Mouse (Mus musculus): ENCODE results near the gene Ttc7. TPM values are rescaled to one million over a fixed set of nuclear protein-coding genes. Genes with fewer than 3 reads are reported as not detected.
"Not testable (repeated sequence)": the region's sequence is repeated elsewhere in the genome, so short reads cannot be mapped to it uniquely, and the experiment has no call there.

The Ttc7 gene
- polyA plus RNA-seq, 1 experiment from 2014 or later, result 2.3 TPM

DNA sequence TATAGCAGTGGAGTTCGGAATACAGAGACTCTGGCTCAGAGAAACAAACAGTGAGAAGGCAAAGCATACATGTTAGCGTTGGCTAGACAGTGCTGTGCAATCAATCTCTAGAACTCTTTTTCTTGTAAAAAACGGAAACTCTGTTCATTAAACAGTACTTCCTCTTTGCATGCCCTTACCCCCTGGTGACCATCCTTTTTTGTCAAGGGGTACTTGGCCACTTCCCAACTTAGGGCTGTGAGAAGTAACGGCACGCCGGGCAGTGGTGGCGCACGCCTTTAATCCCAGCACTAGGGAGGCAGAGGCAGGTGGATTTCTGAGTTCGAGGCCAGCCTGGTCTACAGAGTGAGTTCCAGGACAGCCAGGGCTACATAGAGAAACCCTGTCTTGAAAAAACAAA lies 18.9 kb downstream of the Ttc7 start:
- H3K27me3 ChIP-seq (ENCODE audit: control insufficient read depth, insufficient read depth, low read length); H3K36me3 ChIP-seq (replicated peaks; ENCODE audit: control insufficient read depth, insufficient read depth, low read depth, low read length); H3K27ac ChIP-seq (replicated peaks; ENCODE audit: low read depth, low read length); H3K9me3 ChIP-seq (replicated peaks; ENCODE audit: control insufficient read depth, low read length); DNase-seq (ENCODE audit: low spot score); H3K4me3 ChIP-seq (ENCODE audit: low read depth, low read length); H3K9ac ChIP-seq (replicated peaks; ENCODE audit: low read length); ATAC-seq (replicated peaks; ENCODE audit: insufficient number of reproducible peaks, low FRiP score, low TSS enrichment, low read depth); H3K4me2 ChIP-seq (ENCODE audit: low read depth, low read length); H3K4me1 ChIP-seq (ENCODE audit: control insufficient read depth, insufficient read depth, low read length): not testable (repeated sequence)
- 89% methylated on average over 9 of the region's 9 CpGs for WGBS

DNA sequence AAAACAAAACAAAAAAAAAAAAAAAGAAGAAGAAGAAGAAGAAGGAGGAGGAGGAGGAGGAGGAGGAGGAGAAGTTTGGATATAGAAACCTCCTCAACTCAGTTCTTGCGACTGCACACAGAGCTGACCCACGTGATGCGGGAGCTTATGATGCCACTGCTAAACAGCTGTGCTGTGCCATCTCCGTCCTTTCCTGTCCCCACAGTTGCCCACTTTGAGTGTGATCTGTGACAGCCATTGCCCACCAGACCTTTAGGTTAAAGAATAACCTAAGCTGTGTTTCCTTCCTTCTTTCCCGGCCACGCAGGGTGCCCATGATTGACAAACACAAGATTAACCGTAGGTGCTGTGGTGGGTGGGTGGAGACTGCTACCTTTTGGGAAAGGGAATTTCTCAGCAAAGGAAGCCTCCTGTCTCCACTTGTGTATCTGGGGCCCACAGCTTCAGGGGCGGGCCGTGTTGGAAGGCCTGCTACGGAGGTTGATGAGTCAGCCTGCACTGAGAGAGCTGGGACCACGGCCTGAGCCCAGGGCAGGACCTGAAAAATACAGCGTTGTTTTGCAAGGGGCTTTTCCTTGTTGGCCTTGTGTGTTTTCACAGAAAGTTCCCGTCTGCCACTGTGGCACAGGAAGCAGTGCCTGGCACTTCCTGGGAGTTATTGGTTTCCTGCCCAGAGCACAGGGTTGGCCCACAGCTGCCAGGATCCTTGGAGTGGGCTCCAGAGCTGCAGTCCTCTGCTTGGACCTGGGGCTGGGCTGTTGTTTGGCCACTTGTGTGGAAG lies 19.5 kb downstream of the Ttc7 start:
- Histone ChIP-seq H3K9me3 (replicated peaks; ENCODE audit: control insufficient read depth, low read length) (no peaks in the 10 kb centered on the region), H3K9ac (replicated peaks; ENCODE audit: low read length) (no peak overlapping the region), H3K27me3 (ENCODE audit: control insufficient read depth, insufficient read depth, low read length) (no peaks in the 10 kb centered on the region), H3K4me1 (ENCODE audit: control insufficient read depth, insufficient read depth, low read length) (no peaks in the 10 kb centered on the region), H3K4me2 (ENCODE audit: low read depth, low read length) (no peak overlapping the region), H3K27ac (replicated peaks; ENCODE audit: low read depth, low read length) (no peak overlapping the region), H3K4me3 (ENCODE audit: low read depth, low read length) (no peak overlapping the region), H3K36me3 (replicated peaks; ENCODE audit: control insufficient read depth, insufficient read depth, low read depth, low read length) (no peaks in the 10 kb centered on the region)
- DNase-seq (ENCODE audit: low spot score), result no peak
- ATAC-seq (replicated peaks; ENCODE audit: insufficient number of reproducible peaks, low FRiP score, low TSS enrichment, low read depth), result no peak
- 71% methylated on average over 13 of the region's 13 CpGs for WGBS

DNA sequence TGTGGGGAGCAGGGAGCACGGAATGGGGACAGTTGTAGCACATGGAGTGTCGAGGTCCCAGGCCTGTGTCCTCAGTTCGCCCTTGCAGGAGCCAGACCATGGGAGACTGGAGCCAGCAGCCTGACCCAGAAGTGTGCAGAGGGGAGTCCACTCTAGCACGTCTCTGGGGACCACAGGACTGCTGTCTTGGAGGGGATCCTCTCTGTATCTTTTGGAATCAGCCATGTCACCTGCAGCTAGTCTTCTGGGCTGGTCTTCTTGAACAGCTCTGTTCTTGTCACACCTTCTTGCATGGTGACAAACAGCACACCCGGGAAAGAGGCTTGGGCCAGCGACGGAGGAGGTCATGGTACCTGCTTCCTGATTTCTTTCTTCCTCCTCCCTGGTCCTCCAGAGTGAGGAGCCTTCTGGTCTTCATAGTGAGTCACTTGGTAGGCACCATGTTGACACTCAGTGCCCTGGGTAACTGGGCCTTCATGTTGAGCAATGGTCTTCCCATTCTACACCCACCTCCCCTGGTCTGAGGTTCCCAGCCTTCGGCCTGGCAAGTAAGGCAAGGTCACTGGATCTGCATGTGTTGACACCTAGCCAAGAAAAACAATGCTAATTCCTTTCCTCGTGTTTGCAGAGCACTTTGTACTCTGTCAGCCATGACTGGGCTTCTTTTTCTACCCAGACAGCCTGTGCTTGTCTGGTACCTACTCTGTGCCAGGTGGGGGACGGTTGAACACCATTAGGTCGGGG lies 21.6 kb downstream of the Ttc7 start:
- no peak overlapping the region for H3K27ac ChIP-seq (replicated peaks; ENCODE audit: low read depth, low read length)
- no peaks in the 10 kb centered on the region for H3K36me3 ChIP-seq (replicated peaks; ENCODE audit: control insufficient read depth, insufficient read depth, low read depth, low read length)
- H3K9me3 ChIP-seq (replicated peaks; ENCODE audit: control insufficient read depth, low read length), result no peaks in the 10 kb centered on the region
- no peaks in the 10 kb centered on the region for H3K4me1 ChIP-seq (ENCODE audit: control insufficient read depth, insufficient read depth, low read length)
- 79% methylated on average over 11 of the region's 11 CpGs for WGBS
- ATAC-seq (replicated peaks; ENCODE audit: insufficient number of reproducible peaks, low FRiP score, low TSS enrichment, low read depth), result no peak
- no peak for DNase-seq (ENCODE audit: low spot score)
- H3K27me3 ChIP-seq (ENCODE audit: control insufficient read depth, insufficient read depth, low read length), result no peaks in the 10 kb centered on the region
- no peak overlapping the region for H3K9ac ChIP-seq (replicated peaks; ENCODE audit: low read length)
- no peak overlapping the region for H3K4me3 ChIP-seq (ENCODE audit: low read depth, low read length)
- no peak overlapping the region for H3K4me2 ChIP-seq (ENCODE audit: low read depth, low read length)

DNA sequence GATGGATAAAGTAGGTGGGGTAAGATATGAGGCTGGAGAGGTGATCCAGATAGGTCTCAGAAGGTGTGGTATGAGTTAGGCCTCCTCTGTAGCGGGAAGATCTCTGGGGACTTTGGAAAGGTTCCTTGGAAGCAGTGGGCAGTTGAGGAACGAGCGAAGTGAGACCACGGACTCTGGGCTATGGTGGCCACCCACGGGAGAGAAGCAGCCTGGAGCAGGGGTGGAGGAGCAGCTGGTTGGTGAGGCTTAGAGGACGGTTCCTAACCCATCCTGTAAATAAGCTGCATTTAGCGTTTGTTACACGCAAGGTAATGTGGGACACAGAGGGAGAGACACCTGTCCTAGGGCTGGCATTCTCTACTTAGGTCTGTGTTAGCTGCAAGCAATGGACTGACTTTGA lies 22.4 kb downstream of the Ttc7 start:
- H3K4me3 ChIP-seq (ENCODE audit: low read depth, low read length), result no peak overlapping the region
- H3K27me3 ChIP-seq (ENCODE audit: control insufficient read depth, insufficient read depth, low read length), result no peaks in the 10 kb centered on the region
- 89% methylated on average over 8 of the region's 8 CpGs for WGBS
- ATAC-seq (replicated peaks; ENCODE audit: insufficient number of reproducible peaks, low FRiP score, low TSS enrichment, low read depth) (no peak), DNase-seq (ENCODE audit: low spot score) (no peak)
- no peak overlapping the region for H3K4me2 ChIP-seq (ENCODE audit: low read depth, low read length)
- H3K36me3 ChIP-seq (replicated peaks; ENCODE audit: control insufficient read depth, insufficient read depth, low read depth, low read length), result no peaks in the 10 kb centered on the region
- H3K4me1 ChIP-seq (ENCODE audit: control insufficient read depth, insufficient read depth, low read length), result no peaks in the 10 kb centered on the region
- no peak overlapping the region for H3K27ac ChIP-seq (replicated peaks; ENCODE audit: low read depth, low read length)
- H3K9ac ChIP-seq (replicated peaks; ENCODE audit: low read length), result no peak overlapping the region
- no peaks in the 10 kb centered on the region for H3K9me3 ChIP-seq (replicated peaks; ENCODE audit: control insufficient read depth, low read length)

DNA sequence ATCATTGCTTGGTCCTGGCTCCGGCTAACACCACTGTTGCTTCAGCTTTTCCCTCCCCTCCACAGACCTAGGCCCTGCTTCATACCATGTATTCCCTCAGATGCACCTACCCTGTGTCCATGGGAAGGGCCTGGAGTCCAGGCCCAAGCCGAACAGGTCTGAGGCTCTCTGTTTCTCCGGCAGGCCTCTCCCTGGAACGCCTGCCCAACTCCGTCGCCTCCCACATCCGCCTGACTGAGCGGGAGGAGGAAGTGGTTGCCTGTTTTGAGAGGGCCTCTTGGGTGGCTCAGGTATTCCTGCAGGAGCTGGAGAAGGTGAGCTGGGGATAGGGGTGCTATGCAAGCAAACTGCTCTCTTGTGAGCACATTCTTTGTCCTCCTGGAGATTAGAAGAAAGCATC lies 24.1 kb downstream of the Ttc7 start:
- Histone ChIP-seq H3K27ac (replicated peaks; ENCODE audit: low read depth, low read length) (no peak overlapping the region), H3K9ac (replicated peaks; ENCODE audit: low read length) (no peak overlapping the region), H3K4me2 (ENCODE audit: low read depth, low read length) (no peak overlapping the region), H3K9me3 (replicated peaks; ENCODE audit: control insufficient read depth, low read length) (no peaks in the 10 kb centered on the region), H3K4me3 (ENCODE audit: low read depth, low read length) (no peak overlapping the region), H3K36me3 (replicated peaks; ENCODE audit: control insufficient read depth, insufficient read depth, low read depth, low read length) (no peaks in the 10 kb centered on the region), H3K4me1 (ENCODE audit: control insufficient read depth, insufficient read depth, low read length) (no peaks in the 10 kb centered on the region), H3K27me3 (ENCODE audit: control insufficient read depth, insufficient read depth, low read length) (no peaks in the 10 kb centered on the region)
- DNase-seq (ENCODE audit: low spot score) (no peak), ATAC-seq (replicated peaks; ENCODE audit: insufficient number of reproducible peaks, low FRiP score, low TSS enrichment, low read depth) (no peak)
- WGBS, result 72% methylated on average over 8 of the region's 8 CpGs

DNA sequence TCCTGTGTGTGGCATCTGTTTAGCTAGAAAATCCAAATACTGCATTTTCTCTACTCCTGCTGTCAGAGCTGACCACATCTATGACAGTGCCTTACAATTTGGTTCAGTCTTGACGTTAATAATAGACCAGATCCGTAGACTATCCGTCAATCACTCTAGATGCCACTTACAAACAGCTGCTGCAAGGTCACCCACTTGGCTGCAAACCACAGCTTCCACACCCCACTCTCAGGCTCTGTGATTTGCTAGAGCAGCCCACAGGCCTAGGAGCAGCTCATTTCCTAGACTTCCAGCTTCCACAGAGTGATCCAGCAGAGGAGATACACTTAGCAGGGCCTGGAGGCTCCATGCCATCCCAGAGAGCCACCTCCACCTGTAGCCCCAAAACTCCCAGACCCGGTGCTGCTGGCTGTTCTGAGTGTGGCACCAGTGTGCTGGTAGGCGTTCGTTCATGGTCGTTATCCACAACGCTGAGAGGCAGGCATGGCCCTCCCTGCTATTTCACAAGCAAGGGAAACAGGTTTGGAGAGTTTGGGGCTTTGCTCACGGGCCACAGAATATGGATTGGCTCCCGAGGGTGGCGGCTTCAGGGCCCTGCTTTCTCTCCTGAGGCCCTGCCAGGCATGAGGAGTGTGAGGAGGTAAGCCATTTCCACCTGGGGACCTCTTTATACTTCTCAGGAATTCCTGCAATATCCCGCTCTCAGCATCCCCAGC lies 26.5 kb downstream of the Ttc7 start:
- DNase-seq (ENCODE audit: low spot score) (no peak), ATAC-seq (replicated peaks; ENCODE audit: insufficient number of reproducible peaks, low FRiP score, low TSS enrichment, low read depth) (no peak)
- Histone ChIP-seq H3K9ac (replicated peaks; ENCODE audit: low read length) (no peak overlapping the region), H3K4me2 (ENCODE audit: low read depth, low read length) (no peak overlapping the region), H3K4me3 (ENCODE audit: low read depth, low read length) (no peak overlapping the region), H3K36me3 (replicated peaks; ENCODE audit: control insufficient read depth, insufficient read depth, low read depth, low read length) (no peaks in the 10 kb centered on the region), H3K4me1 (ENCODE audit: control insufficient read depth, insufficient read depth, low read length) (no peaks in the 10 kb centered on the region; the same call in 1 of the 2 replicates), H3K27me3 (ENCODE audit: control insufficient read depth, insufficient read depth, low read length) (no peaks in the 10 kb centered on the region), H3K9me3 (replicated peaks; ENCODE audit: control insufficient read depth, low read length) (no peaks in the 10 kb centered on the region), H3K27ac (replicated peaks; ENCODE audit: low read depth, low read length) (no peak overlapping the region)
- WGBS, result 85% methylated on average over 12 of the region's 12 CpGs

DNA sequence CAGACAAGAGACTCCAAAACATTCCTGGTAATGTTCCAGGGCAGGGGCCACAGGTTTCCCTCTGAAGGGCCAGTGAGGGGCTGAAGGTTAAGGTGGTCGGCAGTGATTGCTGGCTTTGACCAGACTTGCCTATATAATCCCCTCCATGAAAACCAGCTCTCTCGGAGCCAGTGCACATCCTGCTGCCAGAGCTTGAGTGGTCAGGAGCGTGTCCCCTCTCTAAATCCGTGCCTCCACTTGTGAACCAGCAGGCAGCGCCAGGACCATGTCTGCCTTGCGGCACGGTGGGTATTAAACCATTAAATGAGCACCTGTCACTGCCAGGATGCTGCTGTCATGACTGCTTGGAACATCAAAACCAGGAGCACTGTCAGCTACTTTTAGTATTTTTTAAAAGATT lies 27.8 kb downstream of the Ttc7 start:
- ATAC-seq (replicated peaks; ENCODE audit: insufficient number of reproducible peaks, low FRiP score, low TSS enrichment, low read depth) (no peak), DNase-seq (ENCODE audit: low spot score) (no peak)
- Histone ChIP-seq H3K9me3 (replicated peaks; ENCODE audit: control insufficient read depth, low read length) (no peaks in the 10 kb centered on the region), H3K4me2 (ENCODE audit: low read depth, low read length) (no peak overlapping the region), H3K36me3 (replicated peaks; ENCODE audit: control insufficient read depth, insufficient read depth, low read depth, low read length) (no peaks in the 10 kb centered on the region), H3K4me1 (ENCODE audit: control insufficient read depth, insufficient read depth, low read length) (no peaks in the 10 kb centered on the region; the same call in 1 of the 2 replicates), H3K27ac (replicated peaks; ENCODE audit: low read depth, low read length) (no peak overlapping the region), H3K9ac (replicated peaks; ENCODE audit: low read length) (no peak overlapping the region), H3K27me3 (ENCODE audit: control insufficient read depth, insufficient read depth, low read length) (no peaks in the 10 kb centered on the region), H3K4me3 (ENCODE audit: low read depth, low read length) (no peak overlapping the region)
- 89% methylated on average over 7 of the region's 7 CpGs for WGBS

DNA sequence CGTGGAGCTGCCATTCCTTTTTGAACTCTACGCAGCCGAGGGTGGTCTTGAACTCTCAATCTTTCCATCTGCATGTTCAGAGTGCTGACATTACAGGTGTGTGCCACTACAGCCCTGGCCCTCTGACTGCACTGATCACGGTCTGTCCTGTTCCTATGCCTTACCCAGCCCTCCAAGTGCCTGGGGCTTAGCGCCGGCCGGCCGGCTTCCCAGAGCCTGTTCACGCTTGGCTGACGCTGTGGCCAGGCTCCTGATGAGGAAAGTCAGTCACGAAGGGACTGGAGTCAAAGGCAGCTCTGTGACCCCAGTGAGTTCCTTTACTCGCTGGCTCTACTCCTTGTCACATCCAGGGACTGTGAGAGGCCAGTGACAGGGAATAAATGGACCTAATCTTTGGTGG lies 29.7 kb downstream of the Ttc7 start:
- ATAC-seq (replicated peaks; ENCODE audit: insufficient number of reproducible peaks, low FRiP score, low TSS enrichment, low read depth) (no peak), DNase-seq (ENCODE audit: low spot score) (no peak)
- Histone ChIP-seq H3K9me3 (replicated peaks; ENCODE audit: control insufficient read depth, low read length) (no peaks in the 10 kb centered on the region), H3K4me2 (ENCODE audit: low read depth, low read length) (no peak overlapping the region), H3K4me3 (ENCODE audit: low read depth, low read length) (no peak overlapping the region), H3K4me1 (ENCODE audit: control insufficient read depth, insufficient read depth, low read length) (no peaks in the 10 kb centered on the region; the same call in 1 of the 2 replicates), H3K27ac (replicated peaks; ENCODE audit: low read depth, low read length) (no peak overlapping the region), H3K36me3 (replicated peaks; ENCODE audit: control insufficient read depth, insufficient read depth, low read depth, low read length) (no peaks in the 10 kb centered on the region), H3K9ac (replicated peaks; ENCODE audit: low read length) (no peak overlapping the region), H3K27me3 (ENCODE audit: control insufficient read depth, insufficient read depth, low read length) (no peaks in the 10 kb centered on the region)
- 26% methylated on average over 12 of the region's 12 CpGs for WGBS
